In genomic region chr1:194302775-194303174, GRCm38 (mm10) we compare ENCODE assay signal across 24 mouse cellular contexts.
DNase-seq lines count a peak whose midpoint lies in the region; ATAC-seq and TF ChIP-seq lines count a peak whose summit lies in the region.
"Had no signal": no experiment of that assay in that cellular context is flagged by ENCODE, and none has a peak within 500 bp of the region (broad histone marks: within the 10 kb centered on the region; RNA-seq: fewer than 3 reads in every experiment).

No protein-coding gene starts in this region.

- 33% methylated on average over 1 of the region's 1 CpGs for WGBS in embryonic facial prominence, embryonic 14.5 days
- 43% methylated on average over 1 of the region's 1 CpGs for WGBS in embryonic facial prominence, embryonic 10.5 days
- 24% methylated on average over 1 of the region's 1 CpGs for WGBS in forebrain, postnatal 0 days
- WGBS in forebrain, embryonic 12.5 days, result 29% methylated on average over 1 of the region's 1 CpGs
- 21% methylated on average over 1 of the region's 1 CpGs for WGBS in midbrain, embryonic 11.5 days
- WGBS in midbrain, embryonic 10.5 days, result 52% methylated on average over 1 of the region's 1 CpGs

- H3K36me3 ChIP-seq in embryonic facial prominence, embryonic 14.5 days (ENCODE audit: control insufficient read depth, insufficient read depth, low read length), result no peaks in the 10 kb centered on the region
- H3K36me3 ChIP-seq in embryonic facial prominence, embryonic 10.5 days (replicated peaks), result no peaks in the 10 kb centered on the region
- no peaks in the 10 kb centered on the region for H3K36me3 ChIP-seq in forebrain, postnatal 0 days (ENCODE audit: insufficient read depth)
- H3K36me3 ChIP-seq in forebrain, embryonic 12.5 days (replicated peaks), result no peaks in the 10 kb centered on the region
- H3K36me3 ChIP-seq in midbrain, embryonic 11.5 days (ENCODE audit: control insufficient read depth, insufficient read depth, low read length), result no peaks in the 10 kb centered on the region
- no peaks in the 10 kb centered on the region for H3K36me3 ChIP-seq in midbrain, embryonic 10.5 days
- H3K36me3 ChIP-seq: embryonic facial prominence, embryonic 13.5 days; heart, embryonic 12.5 days; heart, embryonic 15.5 days; hindbrain, embryonic 10.5 days; hindbrain, embryonic 13.5 days; intestine, embryonic 15.5 days had no signal

- DNase-seq in embryonic facial prominence, embryonic 14.5 days (ENCODE audit: low spot score), result peak; percentile 24
- no peak for DNase-seq in embryonic facial prominence, embryonic 10.5 days (ENCODE audit: low spot score)
- DNase-seq in forebrain, postnatal 0 days, result peak; percentile 62
- DNase-seq in midbrain, embryonic 11.5 days (ENCODE audit: low spot score, missing footprints), result peak; percentile 45
- no peak for DNase-seq in midbrain, embryonic 10.5 days (ENCODE audit: low spot score)
- DNase-seq: adrenal gland, postnatal 10 days; adrenal gland, postnatal 36 days; cerebellum, adult 11 months; cerebellum, adult 2 months; cerebellum, adult 9-11 months; cerebellum, postnatal 25 days; gastrocnemius, postnatal 10 days; gastrocnemius, postnatal 36 days; heart, postnatal 10 days; heart, postnatal 36 days had no signal

- H3K9me3 ChIP-seq in embryonic facial prominence, embryonic 14.5 days (ENCODE audit: control insufficient read depth, low read length), result no peaks in the 10 kb centered on the region
- H3K9me3 ChIP-seq in embryonic facial prominence, embryonic 10.5 days, result no peaks in the 10 kb centered on the region
- no peaks in the 10 kb centered on the region for H3K9me3 ChIP-seq in forebrain, postnatal 0 days (ENCODE audit: low read length)
- no peaks in the 10 kb centered on the region for H3K9me3 ChIP-seq in forebrain, embryonic 12.5 days
- H3K9me3 ChIP-seq in midbrain, embryonic 11.5 days (ENCODE audit: control insufficient read depth, low read length), result no peaks in the 10 kb centered on the region
- no peaks in the 10 kb centered on the region for H3K9me3 ChIP-seq in midbrain, embryonic 10.5 days (replicated peaks)
- H3K9me3 ChIP-seq: embryonic facial prominence, embryonic 13.5 days; heart, embryonic 12.5 days; heart, embryonic 15.5 days; hindbrain, embryonic 10.5 days; hindbrain, embryonic 13.5 days; intestine, embryonic 15.5 days had no signal

- H3K4me2 ChIP-seq in embryonic facial prominence, embryonic 14.5 days (ENCODE audit: low read depth, low read length), result no peak overlapping the region
- H3K4me2 ChIP-seq in forebrain, postnatal 0 days (ENCODE audit: low read depth), result no peak overlapping the region
- H3K4me2 ChIP-seq in forebrain, embryonic 12.5 days, result no peak overlapping the region
- no peak overlapping the region for H3K4me2 ChIP-seq in midbrain, embryonic 11.5 days
- H3K4me2 ChIP-seq: embryonic facial prominence, embryonic 13.5 days; heart, embryonic 12.5 days; heart, embryonic 15.5 days; hindbrain, embryonic 13.5 days; intestine, embryonic 15.5 days had no signal

- ATAC-seq in embryonic facial prominence, embryonic 14.5 days (ENCODE audit: low read depth), result no peak
- ATAC-seq in forebrain, postnatal 0 days, result peak; percentile 79
- ATAC-seq in forebrain, embryonic 12.5 days (ENCODE audit: low FRiP score), result no peak
- ATAC-seq in midbrain, embryonic 11.5 days (ENCODE audit: low FRiP score), result no peak
- no peak for ATAC-seq in activated CD4-positive, CD25-positive, alpha-beta regulatory T cell, adult 4 months
- ATAC-seq: hindbrain, embryonic 16.5 days; intestine, embryonic 15.5 days had no signal

- H3K4me3 ChIP-seq in embryonic facial prominence, embryonic 14.5 days (ENCODE audit: low read depth, low read length), result no peak overlapping the region
- no peak overlapping the region for H3K4me3 ChIP-seq in embryonic facial prominence, embryonic 10.5 days
- H3K4me3 ChIP-seq in forebrain, postnatal 0 days (ENCODE audit: low read depth, low read length), result no peak overlapping the region
- H3K4me3 ChIP-seq in forebrain, embryonic 12.5 days (replicated peaks), result no peak overlapping the region
- H3K4me3 ChIP-seq in midbrain, embryonic 11.5 days (ENCODE audit: low read depth, low read length), result no peak overlapping the region
- H3K4me3 ChIP-seq in midbrain, embryonic 10.5 days, result no peak overlapping the region
- H3K4me3 ChIP-seq: embryonic facial prominence, embryonic 13.5 days; heart, embryonic 12.5 days; heart, embryonic 15.5 days; hindbrain, embryonic 10.5 days; hindbrain, embryonic 13.5 days; intestine, embryonic 15.5 days had no signal

- H3K4me1 ChIP-seq in embryonic facial prominence, embryonic 14.5 days (ENCODE audit: control insufficient read depth, insufficient read depth, low read length), result no peaks in the 10 kb centered on the region
- H3K4me1 ChIP-seq in embryonic facial prominence, embryonic 10.5 days, result no peaks in the 10 kb centered on the region
- no peaks in the 10 kb centered on the region for H3K4me1 ChIP-seq in forebrain, postnatal 0 days (ENCODE audit: insufficient read depth)
- no peaks in the 10 kb centered on the region for H3K4me1 ChIP-seq in forebrain, embryonic 12.5 days
- H3K4me1 ChIP-seq in midbrain, embryonic 11.5 days (ENCODE audit: control insufficient read depth, insufficient read depth, low read length), result no peaks in the 10 kb centered on the region
- H3K4me1 ChIP-seq in midbrain, embryonic 10.5 days, result no peaks in the 10 kb centered on the region
- H3K4me1 ChIP-seq: embryonic facial prominence, embryonic 13.5 days; heart, embryonic 15.5 days; hindbrain, embryonic 10.5 days; hindbrain, embryonic 13.5 days; intestine, embryonic 15.5 days had no signal

- H3K9ac ChIP-seq in embryonic facial prominence, embryonic 14.5 days (ENCODE audit: low read depth, low read length), result no peak overlapping the region
- no peak overlapping the region for H3K9ac ChIP-seq in forebrain, postnatal 0 days
- H3K9ac ChIP-seq in forebrain, embryonic 12.5 days, result no peak overlapping the region
- H3K9ac ChIP-seq in midbrain, embryonic 11.5 days (ENCODE audit: low read length), result no peak overlapping the region
- H3K9ac ChIP-seq: embryonic facial prominence, embryonic 13.5 days; heart, embryonic 12.5 days; heart, embryonic 15.5 days; hindbrain, embryonic 13.5 days; intestine, embryonic 15.5 days had no signal

- H3K27me3 ChIP-seq in embryonic facial prominence, embryonic 14.5 days (replicated peaks; ENCODE audit: control insufficient read depth, insufficient read depth, low read length), result no peaks in the 10 kb centered on the region
- no peaks in the 10 kb centered on the region for H3K27me3 ChIP-seq in embryonic facial prominence, embryonic 10.5 days (replicated peaks; ENCODE audit: low read depth, poor library complexity, severe bottlenecking)
- H3K27me3 ChIP-seq in forebrain, postnatal 0 days (ENCODE audit: insufficient read depth, low read length), result no peaks in the 10 kb centered on the region
- H3K27me3 ChIP-seq in forebrain, embryonic 12.5 days, result no peaks in the 10 kb centered on the region
- H3K27me3 ChIP-seq in midbrain, embryonic 11.5 days (ENCODE audit: control insufficient read depth, insufficient read depth, low read length), result no peaks in the 10 kb centered on the region
- H3K27me3 ChIP-seq in midbrain, embryonic 10.5 days (ENCODE audit: low read depth, poor library complexity, severe bottlenecking), result no peaks in the 10 kb centered on the region
- H3K27me3 ChIP-seq: embryonic facial prominence, embryonic 13.5 days; hindbrain, embryonic 13.5 days; intestine, embryonic 15.5 days had no signal

- no peak overlapping the region for H3K27ac ChIP-seq in embryonic facial prominence, embryonic 14.5 days (replicated peaks; ENCODE audit: low read depth, low read length)
- H3K27ac ChIP-seq in embryonic facial prominence, embryonic 10.5 days (replicated peaks), result no peak overlapping the region
- no peak overlapping the region for H3K27ac ChIP-seq in forebrain, postnatal 0 days (ENCODE audit: low read depth, low read length)
- no peak overlapping the region for H3K27ac ChIP-seq in forebrain, embryonic 12.5 days
- no peak overlapping the region for H3K27ac ChIP-seq in midbrain, embryonic 11.5 days (ENCODE audit: low read depth, low read length)
- H3K27ac ChIP-seq in midbrain, embryonic 10.5 days (replicated peaks), result no peak overlapping the region
- H3K27ac ChIP-seq: embryonic facial prominence, embryonic 13.5 days; heart, embryonic 15.5 days; hindbrain, embryonic 10.5 days; hindbrain, embryonic 13.5 days; intestine, embryonic 15.5 days had no signal

- no peak for TF ChIP-seq CTCF in forebrain, postnatal 0 days (IDR thresholded peaks at IDR 0.05; ENCODE audit: low read depth)

Comparison
In these comparisons a context has a peak if more than half of its experiments do, and no peak if none do; other contexts are left out.
1. DNase-seq: peak in embryonic facial prominence, embryonic 14.5 days (single experiment), forebrain, postnatal 0 days (single experiment) and midbrain, embryonic 11.5 days (single experiment); none in embryonic facial prominence, embryonic 10.5 days (single experiment) and midbrain, embryonic 10.5 days (single experiment).